Mouse (Mus musculus): ENCODE measurements around the gene Akap5.

GRCm38 (mm10) chr12:76280556-76280955, 44.1 kb upstream of the Akap5 start:
- TF ChIP-seq CTCF (IDR thresholded peaks at IDR 0.05; ENCODE audit: low read depth) (no peak), EP300 (IDR thresholded peaks at IDR 0.05; ENCODE audit: low read depth) (no peak)
